Mouse (Mus musculus): ENCODE data around the gene 1700057G04Rik. TPM values are rescaled to one million over a fixed set of nuclear protein-coding genes. Genes with fewer than 3 reads are reported as not detected.

Gene 1700057G04Rik
- polyA plus RNA-seq, 1 experiment from 2014 or later: not detected

DNA sequence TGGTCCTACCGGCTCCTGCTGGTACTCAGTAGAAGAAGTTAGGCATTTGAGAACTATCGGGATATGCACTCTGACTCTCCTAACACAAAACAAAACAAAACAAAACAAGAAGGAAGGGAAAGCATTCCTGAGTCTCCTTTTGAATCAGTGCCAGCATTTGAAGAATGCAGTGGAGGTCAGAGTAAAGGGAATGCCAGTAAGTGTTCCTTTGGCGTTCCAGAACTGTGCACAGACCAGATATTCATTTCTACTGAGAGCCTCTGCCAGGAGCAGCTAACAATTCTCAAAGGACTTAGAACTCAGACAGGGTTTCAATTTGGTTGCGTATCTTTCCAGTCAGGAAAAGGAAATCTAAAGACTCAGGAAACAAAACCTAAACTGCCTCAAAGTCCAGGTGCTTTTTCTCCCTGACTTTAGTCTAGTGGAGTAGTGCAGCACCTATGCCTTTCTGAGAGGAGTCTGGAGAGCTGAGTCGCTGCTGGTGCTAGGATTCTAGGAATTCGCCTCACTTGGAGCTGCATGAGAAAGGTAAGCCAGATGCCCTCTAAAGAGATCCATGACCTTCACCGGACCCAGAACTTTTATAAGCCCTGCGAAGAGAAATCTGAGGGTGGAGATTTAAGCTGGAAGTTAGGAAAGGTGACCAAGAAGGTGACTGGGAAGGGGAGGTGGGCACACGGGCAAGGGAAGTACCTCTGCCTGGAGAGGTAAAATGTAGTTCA is 33.5 kb upstream of the 1700057G04Rik start, which contains the start of gene Plscr2:
Plscr2 (plus strand) TSS at position 117 of the 722 bp plus-strand sequence.
- peak within 1 kb of the TSS; percentile 43 for H3K4me3 ChIP-seq
- H3K27ac ChIP-seq: peak within 1 kb of the TSS; percentile 83
- peak within 1 kb of the TSS; percentile 52 for H3K4me2 ChIP-seq
- H3K9me3 ChIP-seq (replicated peaks): no peaks in the 10 kb centered on the region
- peak; percentile 77 for ATAC-seq (replicated peaks; ENCODE audit: insufficient number of reproducible peaks, insufficient read depth, low FRiP score, low read depth)
- H3K4me1 ChIP-seq (replicated peaks): peaks cover 25% of the 10 kb centered on the region
- H3K27me3 ChIP-seq: no peaks in the 10 kb centered on the region
- 31% methylated on average over 9 of the region's 9 CpGs for WGBS
- H3K36me3 ChIP-seq: peaks cover 8% of the 10 kb centered on the region; the same call in 1 of the 2 replicates
- H3K9ac ChIP-seq: peak within 1 kb of the TSS; percentile 41

DNA sequence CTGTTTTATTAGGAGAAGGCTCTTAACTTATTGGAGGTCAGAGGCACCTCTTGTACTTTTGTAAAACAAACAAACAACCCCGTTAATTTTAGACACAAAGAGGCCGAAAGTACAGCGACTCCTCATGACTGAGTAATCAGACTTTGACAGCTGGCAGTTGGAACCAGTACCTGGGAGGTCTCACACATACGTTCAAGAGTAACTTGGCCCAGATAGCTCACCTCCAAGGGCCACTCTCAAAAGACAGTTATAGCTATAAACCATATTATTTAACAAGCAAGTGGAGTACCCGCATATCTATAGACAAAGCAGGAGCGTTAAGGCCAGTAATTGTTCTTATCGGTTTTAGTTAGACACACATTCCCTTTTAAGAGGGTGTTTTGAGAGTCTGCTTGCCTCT is 32.8 kb upstream of the 1700057G04Rik start:
- Histone ChIP-seq H3K4me2 (peak overlapping the region; percentile 52), H3K9ac (peak overlapping the region; percentile 41), H3K36me3 (0 out of 2 replicates have a peak, but pooled peaks cover 5% of the 10 kb centered on the region), H3K27ac (peak overlapping the region; percentile 83), H3K27me3 (no peaks in the 10 kb centered on the region), H3K4me3 (peak overlapping the region; percentile 43), H3K4me1 (replicated peaks) (peaks cover 20% of the 10 kb centered on the region), H3K9me3 (replicated peaks) (no peaks in the 10 kb centered on the region)
- ATAC-seq (replicated peaks; ENCODE audit: insufficient number of reproducible peaks, insufficient read depth, low FRiP score, low read depth): no peak
- 34% methylated on average over 7 of the region's 7 CpGs for WGBS

DNA sequence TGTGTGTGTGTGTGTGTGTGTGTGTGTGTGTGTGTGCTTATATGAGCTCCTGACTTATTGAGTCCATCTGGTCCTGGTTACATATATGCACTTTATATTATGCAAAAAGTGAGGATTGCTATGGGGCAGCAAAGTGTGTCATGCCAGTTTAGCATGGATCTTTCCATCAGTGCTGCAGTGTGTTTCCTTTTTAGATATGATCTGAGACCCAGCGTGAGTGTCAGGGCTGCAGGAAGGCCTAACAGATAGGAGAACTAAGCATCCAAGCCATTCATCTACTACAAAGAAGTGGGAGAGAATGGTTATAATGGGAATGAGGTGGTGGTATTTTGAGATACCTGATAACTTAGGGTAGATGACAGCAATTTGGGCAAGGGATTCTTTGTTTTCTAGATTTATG is 29.1 kb upstream of the 1700057G04Rik start:
- peaks cover 9% of the 10 kb centered on the region for H3K4me1 ChIP-seq (replicated peaks)
- no peak overlapping the region for H3K4me3 ChIP-seq
- no peak overlapping the region for H3K9ac ChIP-seq
- no peak overlapping the region for H3K4me2 ChIP-seq
- ATAC-seq (replicated peaks; ENCODE audit: insufficient number of reproducible peaks, insufficient read depth, low FRiP score, low read depth): no peak
- H3K27ac ChIP-seq: no peak overlapping the region
- no peaks in the 10 kb centered on the region for H3K9me3 ChIP-seq (replicated peaks)
- 59% methylated on average over 1 of the region's 1 CpGs for WGBS
- H3K27me3 ChIP-seq: no peaks in the 10 kb centered on the region
- H3K36me3 ChIP-seq: no peaks in the 10 kb centered on the region

DNA sequence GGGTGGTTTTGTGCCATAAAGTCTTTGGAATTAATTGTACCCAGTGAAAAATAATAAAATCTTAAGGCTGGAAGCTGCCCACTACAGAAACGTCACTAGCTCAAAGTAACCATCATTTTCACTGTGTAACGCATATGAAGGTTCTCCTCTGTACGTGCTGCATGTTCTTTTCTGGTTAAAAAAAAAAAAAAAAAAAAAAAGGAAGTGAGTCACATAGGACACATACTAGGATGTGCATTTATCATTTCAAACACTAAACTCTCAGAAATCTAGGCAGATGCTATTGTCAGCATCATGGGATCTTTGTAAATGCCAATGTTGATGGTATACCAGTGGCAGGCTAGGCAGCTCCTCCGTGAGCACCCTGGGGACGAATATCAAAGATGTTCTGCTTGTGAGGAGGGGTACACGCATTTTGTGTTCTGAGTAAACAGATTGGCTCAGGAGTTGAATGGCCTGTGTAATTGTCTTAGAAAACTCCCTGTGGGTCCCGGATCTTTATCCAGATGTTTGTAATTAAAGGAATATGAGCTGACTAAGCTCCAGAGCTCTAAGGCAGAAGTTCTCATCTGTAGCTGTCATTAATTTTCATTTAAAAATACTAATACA is 26.5 kb upstream of the 1700057G04Rik start:
- no peak overlapping the region for H3K9ac ChIP-seq
- no peaks in the 10 kb centered on the region for H3K27me3 ChIP-seq
- no peak overlapping the region for H3K27ac ChIP-seq
- H3K9me3 ChIP-seq (replicated peaks): no peaks in the 10 kb centered on the region
- H3K36me3 ChIP-seq: no peaks in the 10 kb centered on the region
- 58% methylated on average over 7 of the region's 7 CpGs for WGBS
- H3K4me1 ChIP-seq (replicated peaks): no peaks in the 10 kb centered on the region
- ATAC-seq (replicated peaks; ENCODE audit: insufficient number of reproducible peaks, insufficient read depth, low FRiP score, low read depth): no peak
- H3K4me2 ChIP-seq: no peak overlapping the region
- H3K4me3 ChIP-seq: no peak overlapping the region

DNA sequence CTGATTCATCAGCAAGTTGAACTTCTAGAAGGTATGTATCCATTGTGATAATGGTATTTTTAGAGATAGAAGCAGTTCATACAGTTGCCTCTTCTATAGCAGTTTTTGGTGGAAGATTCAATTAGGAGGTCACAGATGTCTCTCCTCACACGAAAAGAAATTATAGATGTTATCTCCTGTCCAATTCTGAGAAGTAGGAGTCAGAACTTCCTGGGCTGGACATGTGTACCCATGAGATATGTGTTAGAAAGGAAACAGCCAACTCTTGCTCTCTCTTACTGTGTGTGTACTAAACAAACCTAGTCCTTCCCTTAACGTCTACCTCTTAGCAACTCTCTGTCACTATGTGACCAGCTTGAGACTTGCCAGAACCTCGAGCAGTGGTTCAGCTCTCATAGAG is 19.5 kb upstream of the 1700057G04Rik start:
- Histone ChIP-seq H3K4me3 (no peak overlapping the region), H3K36me3 (peaks cover 5% of the 10 kb centered on the region; the same call in 1 of the 2 replicates), H3K4me2 (no peak overlapping the region), H3K4me1 (replicated peaks) (no peaks in the 10 kb centered on the region), H3K27ac (no peak overlapping the region), H3K9ac (no peak overlapping the region), H3K9me3 (replicated peaks) (no peaks in the 10 kb centered on the region), H3K27me3 (no peaks in the 10 kb centered on the region)
- no peak for ATAC-seq (replicated peaks; ENCODE audit: insufficient number of reproducible peaks, insufficient read depth, low FRiP score, low read depth)
- WGBS: 53% methylated on average over 3 of the region's 3 CpGs

DNA sequence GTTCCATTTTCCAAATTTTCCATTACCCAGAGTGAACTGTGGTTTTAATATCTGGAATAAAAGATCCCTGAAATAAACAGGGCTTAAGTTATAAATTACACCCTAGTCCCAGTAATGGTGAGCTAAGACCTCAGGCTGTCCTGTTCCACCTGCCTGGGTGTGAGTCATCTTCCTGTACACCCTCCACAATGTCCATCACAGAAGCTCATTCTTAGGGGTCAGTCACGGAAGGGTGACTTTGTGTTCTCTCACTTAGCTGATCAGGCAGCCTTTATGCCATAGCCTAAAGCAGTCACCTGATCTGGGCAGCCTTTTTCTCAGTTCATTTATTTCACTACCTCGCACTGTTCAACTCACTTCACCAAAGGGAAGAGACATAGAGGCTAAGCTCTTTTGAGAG is 17.0 kb upstream of the 1700057G04Rik start:
- Histone ChIP-seq H3K36me3 (peaks cover 6% of the 10 kb centered on the region; the same call in 1 of the 2 replicates), H3K9ac (no peak overlapping the region), H3K27ac (no peak overlapping the region), H3K4me1 (replicated peaks) (no peaks in the 10 kb centered on the region), H3K4me3 (no peak overlapping the region), H3K27me3 (no peaks in the 10 kb centered on the region), H3K4me2 (no peak overlapping the region), H3K9me3 (replicated peaks) (no peaks in the 10 kb centered on the region)
- WGBS: 78% methylated on average over 2 of the region's 2 CpGs
- ATAC-seq (replicated peaks; ENCODE audit: insufficient number of reproducible peaks, insufficient read depth, low FRiP score, low read depth): no peak

DNA sequence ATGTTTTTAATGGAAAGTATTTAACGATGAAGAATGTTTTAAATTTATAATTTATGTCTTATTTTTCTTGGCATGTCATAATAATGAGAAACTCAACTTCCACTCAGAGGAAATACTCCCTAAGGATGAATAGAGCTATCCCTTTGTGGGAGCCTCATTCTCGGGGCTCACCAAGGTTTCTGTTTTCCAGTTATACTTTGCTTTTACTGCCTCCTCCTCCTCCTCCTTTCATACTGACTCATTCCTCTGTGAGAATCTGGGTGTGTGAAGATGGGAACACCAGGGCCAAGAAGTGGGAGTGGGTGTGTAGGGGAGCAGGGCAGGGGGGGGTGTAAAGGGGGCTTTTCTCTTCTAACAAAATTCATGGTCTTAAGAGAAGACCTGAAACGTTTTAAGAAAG is 16.3 kb upstream of the 1700057G04Rik start:
- WGBS: 49% methylated on average over 3 of the region's 3 CpGs
- Histone ChIP-seq H3K27me3 (no peaks in the 10 kb centered on the region), H3K4me2 (no peak overlapping the region), H3K9ac (no peak overlapping the region), H3K9me3 (replicated peaks) (no peaks in the 10 kb centered on the region), H3K4me1 (replicated peaks) (no peaks in the 10 kb centered on the region), H3K4me3 (no peak overlapping the region), H3K27ac (no peak overlapping the region), H3K36me3 (peaks cover 6% of the 10 kb centered on the region; the same call in 1 of the 2 replicates)
- ATAC-seq (replicated peaks; ENCODE audit: insufficient number of reproducible peaks, insufficient read depth, low FRiP score, low read depth): no peak

DNA sequence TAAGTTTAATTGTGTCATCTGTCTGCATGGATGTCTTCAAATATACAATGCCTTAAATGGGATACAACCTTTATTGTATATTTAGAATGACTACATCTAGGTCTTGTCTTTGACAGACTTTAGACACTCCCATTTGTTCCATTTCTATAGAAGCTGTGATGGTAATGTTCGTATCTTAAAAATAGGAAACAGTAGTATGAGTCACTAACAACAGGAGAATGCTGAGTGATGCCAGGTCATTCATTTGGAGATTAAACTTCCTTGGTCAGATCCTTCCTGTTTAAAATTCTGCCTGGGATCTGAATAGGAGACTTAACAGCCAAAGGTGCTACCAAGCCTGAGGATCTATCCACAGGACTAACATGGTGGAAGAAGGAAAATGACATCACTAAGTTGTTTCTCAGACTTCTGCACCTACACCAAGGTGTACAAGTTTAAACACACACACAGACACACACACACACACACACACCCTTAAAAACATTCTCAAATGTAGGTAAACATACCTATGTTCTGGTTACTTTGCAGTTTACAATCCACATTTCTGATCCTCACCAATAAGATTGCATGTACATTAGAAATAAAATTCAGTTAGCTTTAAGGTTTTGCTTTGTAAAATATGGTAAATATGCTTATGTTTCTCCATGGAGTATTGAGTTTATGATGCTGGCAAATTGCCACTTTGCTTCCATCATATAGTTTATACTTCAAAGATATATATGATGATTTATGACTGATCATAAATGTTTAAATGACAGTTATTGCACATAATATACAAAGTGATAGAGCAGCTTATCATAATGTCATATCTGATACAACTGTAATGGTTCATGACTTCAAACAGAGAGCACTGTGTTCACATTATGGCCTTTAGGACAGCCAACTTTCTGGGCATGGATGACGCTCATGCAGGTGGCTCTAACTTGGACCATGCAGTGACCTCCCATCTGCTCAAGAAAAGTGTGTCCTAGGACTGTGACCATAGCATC is 15.3 kb upstream of the 1700057G04Rik start:
- H3K27ac ChIP-seq: no peak overlapping the region
- 80% methylated on average over 2 of the region's 2 CpGs for WGBS
- H3K9ac ChIP-seq: no peak overlapping the region
- no peak overlapping the region for H3K4me2 ChIP-seq
- peaks cover 5% of the 10 kb centered on the region; the same call in 1 of the 2 replicates for H3K4me1 ChIP-seq (replicated peaks)
- H3K27me3 ChIP-seq: no peaks in the 10 kb centered on the region
- no peak for ATAC-seq (replicated peaks; ENCODE audit: insufficient number of reproducible peaks, insufficient read depth, low FRiP score, low read depth)
- H3K9me3 ChIP-seq (replicated peaks): no peaks in the 10 kb centered on the region
- H3K4me3 ChIP-seq: no peak overlapping the region
- 0 out of 2 replicates have a peak, but pooled peaks cover 6% of the 10 kb centered on the region for H3K36me3 ChIP-seq

DNA sequence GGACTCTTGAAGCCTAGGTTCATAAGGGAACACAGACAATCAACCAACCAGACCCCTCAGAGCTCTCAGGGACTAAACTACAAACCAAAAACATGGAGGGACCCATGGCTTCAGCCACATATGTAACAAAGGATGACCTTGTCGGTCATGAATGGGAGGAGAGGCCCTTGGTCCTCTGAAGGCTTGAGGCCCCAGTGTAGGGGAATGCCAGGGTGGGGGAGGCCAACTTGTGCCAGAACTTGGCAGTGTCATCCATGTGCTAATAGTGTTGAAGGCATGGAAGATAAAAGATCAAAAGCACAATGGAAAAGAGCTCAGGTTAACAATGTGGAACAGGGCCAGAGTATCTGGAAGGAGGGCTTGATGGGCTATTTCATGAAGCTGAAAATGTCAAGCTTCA is 10.9 kb upstream of the 1700057G04Rik start:
- H3K9me3 ChIP-seq (replicated peaks): no peaks in the 10 kb centered on the region
- WGBS: 32% methylated on average over 1 of the region's 1 CpGs
- no peak overlapping the region for H3K4me2 ChIP-seq
- peaks cover 5% of the 10 kb centered on the region; the same call in 1 of the 2 replicates for H3K4me1 ChIP-seq (replicated peaks)
- H3K27ac ChIP-seq: 0 out of 2 replicates have a peak overlapping the region, but pooled peaks have one; percentile 46
- H3K9ac ChIP-seq: no peak overlapping the region
- H3K27me3 ChIP-seq: no peaks in the 10 kb centered on the region
- H3K36me3 ChIP-seq: 0 out of 2 replicates have a peak, but pooled peaks cover 6% of the 10 kb centered on the region
- H3K4me3 ChIP-seq: no peak overlapping the region
- ATAC-seq (replicated peaks; ENCODE audit: insufficient number of reproducible peaks, insufficient read depth, low FRiP score, low read depth): peak; percentile 53

DNA sequence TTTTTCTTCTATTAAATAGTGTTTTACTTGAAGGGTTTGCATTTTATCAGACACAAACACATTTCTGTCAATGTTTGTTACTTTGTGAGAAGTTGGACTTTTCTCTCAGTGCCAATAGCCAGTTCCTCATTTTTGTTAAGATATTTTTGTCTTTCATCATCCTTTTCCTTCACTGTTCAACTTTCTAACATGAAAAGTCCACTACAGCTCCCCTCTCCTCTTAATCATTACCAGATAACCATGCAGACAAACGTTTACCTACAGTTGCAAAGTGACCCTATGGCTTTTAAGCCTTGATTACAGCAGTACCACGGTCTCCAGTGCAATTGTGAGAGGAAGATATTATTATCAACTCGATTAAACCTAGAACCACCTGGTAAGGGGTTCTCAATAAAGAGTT is 8.0 kb upstream of the 1700057G04Rik start:
- Histone ChIP-seq H3K9me3 (replicated peaks) (no peaks in the 10 kb centered on the region), H3K4me3 (no peak overlapping the region), H3K9ac (no peak overlapping the region), H3K27me3 (no peaks in the 10 kb centered on the region), H3K4me2 (no peak overlapping the region), H3K27ac (no peak overlapping the region), H3K36me3 (no peaks in the 10 kb centered on the region), H3K4me1 (replicated peaks) (peaks cover 5% of the 10 kb centered on the region; the same call in 1 of the 2 replicates)
- WGBS: 52% methylated on average over 3 of the region's 3 CpGs
- no peak for ATAC-seq (replicated peaks; ENCODE audit: insufficient number of reproducible peaks, insufficient read depth, low FRiP score, low read depth)

DNA sequence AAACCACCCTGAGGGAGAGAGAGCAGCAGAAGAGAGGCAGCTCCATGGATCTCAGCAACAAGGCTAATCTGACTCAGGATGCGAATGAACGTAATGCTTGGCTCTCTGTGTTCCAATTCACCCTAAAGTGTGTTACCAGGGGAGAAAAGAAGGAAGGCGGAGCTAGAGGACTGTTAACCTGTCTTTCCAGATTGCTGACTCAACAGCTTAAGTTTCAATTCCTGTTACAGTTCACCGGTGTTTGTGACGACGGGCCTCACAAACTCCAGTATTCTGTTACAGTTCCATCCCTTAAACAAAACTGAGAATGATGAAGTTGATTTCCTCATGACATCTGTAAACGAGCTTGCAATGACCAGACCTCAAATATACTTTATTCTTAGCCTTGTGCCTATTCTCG is 4.1 kb upstream of the 1700057G04Rik start:
- no peaks in the 10 kb centered on the region for H3K4me1 ChIP-seq (replicated peaks)
- no peaks in the 10 kb centered on the region for H3K9me3 ChIP-seq (replicated peaks)
- no peaks in the 10 kb centered on the region for H3K36me3 ChIP-seq
- no peaks in the 10 kb centered on the region for H3K27me3 ChIP-seq
- no peak overlapping the region for H3K27ac ChIP-seq
- ATAC-seq (replicated peaks; ENCODE audit: insufficient number of reproducible peaks, insufficient read depth, low FRiP score, low read depth): no peak
- 73% methylated on average over 8 of the region's 8 CpGs for WGBS
- no peak overlapping the region for H3K4me2 ChIP-seq
- H3K4me3 ChIP-seq: no peak overlapping the region
- no peak overlapping the region for H3K9ac ChIP-seq

Data from heart, embryonic 15.5 days (tissue).